Mouse (Mus musculus): ENCODE data around the gene Rwdd1.
"Not testable (repeated sequence)": the region's sequence is repeated elsewhere in the genome, so short reads cannot be mapped to it uniquely, and the experiment has no call there.

Gene Rwdd1
- long read RNA-seq, experiment 1, transcript Rwdd1-201 (7 exons, 1,090 nt) = major isoform, 47 of 95 reads
- long read RNA-seq, experiment 1, partial matches to known transcripts = 44 of 95 reads
- long read RNA-seq, experiment 1, other reads (novel, unspliced or antisense) = 4 of 95 reads
- long read RNA-seq, experiment 2, transcript Rwdd1-201 (7 exons, 1,090 nt) = major isoform, 41 of 92 reads
- long read RNA-seq, experiment 2, partial matches to known transcripts = 46 of 92 reads
- long read RNA-seq, experiment 2, other reads (novel, unspliced or antisense) = 5 of 92 reads

- intact Hi-C loops (cut with DNase I) = loop anchor here (5.0 kb wide), 1 partner anchor 67 kb away; the partner anchor contains the start of gene Zup1
Observed at GRCm38 (mm10) chr10:34019302-34020075, at the start of gene Rwdd1. Gene Rwdd1, minus strand, starts transcription at chr10:34019624.

GRCm38 (mm10) chr10:34066591-34066990, 47.2 kb upstream of the Rwdd1 start:
- intact Hi-C loops (cut with DNase I) = no loop called here

GRCm38 (mm10) chr10:34053987-34054386, 34.6 kb upstream of the Rwdd1 start:
- intact Hi-C loops (cut with DNase I) = no loop called here

- intact Hi-C loops (cut with DNase I) = no loop called here
Observed at GRCm38 (mm10) chr10:34044210-34044609, 24.8 kb upstream of the Rwdd1 start, which contains the start of gene Calhm4. Gene Calhm4, minus strand, starts transcription at chr10:34044310.

- intact Hi-C loops (cut with DNase I) = loop anchor here (5.0 kb wide), 4 partner anchors 60 to 290 kb away; partner anchors contain the start of genes Calhm5 and Tspyl1
Observed at GRCm38 (mm10) chr10:34037401-34037800, 18.0 kb upstream of the Rwdd1 start, which contains the start of gene Trappc3l. Gene Trappc3l, plus strand, starts transcription at chr10:34037597.

- intact Hi-C loops (cut with DNase I) = loop anchor here (5.0 kb wide), 4 partner anchors 61 to 291 kb away; partner anchors contain the start of genes Calhm5 and Tspyl1
Observed at GRCm38 (mm10) chr10:34036587-34036986, 17.2 kb upstream of the Rwdd1 start.

- intact Hi-C loops (cut with DNase I) = no loop called here
Observed at GRCm38 (mm10) chr10:34033630-34034305, 14.3 kb upstream of the Rwdd1 start.

GRCm38 (mm10) chr10:34030322-34030721, 10.9 kb upstream of the Rwdd1 start:
- intact Hi-C loops (cut with DNase I) = no loop called here

GRCm38 (mm10) chr10:34018746-34019301, 600 bp downstream of the Rwdd1 start:
- intact Hi-C loops (cut with DNase I) = loop anchor here (5.0 kb wide), 1 partner anchor 67 kb away; the partner anchor contains the start of gene Zup1

GRCm38 (mm10) chr10:34013241-34013640, 6.2 kb downstream of the Rwdd1 start:
- intact Hi-C loops (cut with DNase I) = no loop called here

GRCm38 (mm10) chr10:34012581-34012980, 6.8 kb downstream of the Rwdd1 start:
- intact Hi-C loops (cut with DNase I) = no loop called here

- intact Hi-C loops (cut with DNase I) = no loop called here
Observed at GRCm38 (mm10) chr10:33998397-33998796, 21.0 kb downstream of the Rwdd1 start.

GRCm38 (mm10) chr10:33996686-33997085, 22.7 kb downstream of the Rwdd1 start:
- intact Hi-C loops (cut with DNase I) = not testable (repeated sequence)

- intact Hi-C loops (cut with DNase I) = loop anchor here (5.0 kb wide), 1 partner anchor 111 kb away; the partner anchor contains the start of gene Calhm5
Observed at GRCm38 (mm10) chr10:33986771-33987170, 32.7 kb downstream of the Rwdd1 start.

GRCm38 (mm10) chr10:33974781-33975494, 44.5 kb downstream of the Rwdd1 start:
- intact Hi-C loops (cut with DNase I) = no loop called here

- intact Hi-C loops (cut with DNase I) = loop anchor here (5.0 kb wide), 1 partner anchor 65 kb away; the partner anchor contains the start of gene Rwdd1
Observed at GRCm38 (mm10) chr10:33952509-33952908, 66.9 kb downstream of the Rwdd1 start.

GRCm38 (mm10) chr10:33950803-33951583, 68.4 kb downstream of the Rwdd1 start, which contains the start of gene Zup1:
Gene Zup1, minus strand, starts transcription at chr10:33951269.
- intact Hi-C loops (cut with DNase I) = loop anchor here (5.0 kb wide), 1 partner anchor 66 kb away; the partner anchor contains the start of gene Rwdd1
